Mouse (Mus musculus) heart, adult 11 months (tissue): ENCODE data around the gene Col4a4.

Source experiments
- DNase-seq: peaks from one replicate; pipeline ENCODE4 v3.0.0; 2022

The Col4a4 gene

GRCm38 (mm10) chr1:82577915-82578314 is 8.7 kb downstream of the Col4a4 start:
- peak; percentile 98 for DNase-seq

- peak; percentile 68 for DNase-seq
Measured at GRCm38 (mm10) chr1:82577339-82577738, 9.3 kb downstream of the Col4a4 start.

- DNase-seq = peak; percentile 62
Measured at GRCm38 (mm10) chr1:82576182-82576581, 10.5 kb downstream of the Col4a4 start.

- peak; percentile 91 for DNase-seq
Measured at GRCm38 (mm10) chr1:82575681-82576080, 11.0 kb downstream of the Col4a4 start.

- peak; percentile 67 for DNase-seq
Measured at GRCm38 (mm10) chr1:82571758-82572157, 14.9 kb downstream of the Col4a4 start.

- DNase-seq = peak; percentile 16
Measured at GRCm38 (mm10) chr1:82569405-82569804, 17.2 kb downstream of the Col4a4 start.

GRCm38 (mm10) chr1:82560223-82560622 is 26.4 kb downstream of the Col4a4 start:
- peak; percentile 61 for DNase-seq

GRCm38 (mm10) chr1:82554889-82555288 is 31.8 kb downstream of the Col4a4 start:
- DNase-seq = peak; percentile 90

GRCm38 (mm10) chr1:82554443-82554850 is 32.2 kb downstream of the Col4a4 start:
- peak; percentile 81 for DNase-seq

GRCm38 (mm10) chr1:82545199-82545960 is 41.3 kb downstream of the Col4a4 start:
- DNase-seq = no peak

- no peak for DNase-seq
Measured at GRCm38 (mm10) chr1:82544419-82545185, 42.0 kb downstream of the Col4a4 start.

- DNase-seq = no peak
Measured at GRCm38 (mm10) chr1:82543934-82544333, 42.7 kb downstream of the Col4a4 start.

- DNase-seq = peak; percentile 54
Measured at GRCm38 (mm10) chr1:82540056-82540455, 46.6 kb downstream of the Col4a4 start.

- DNase-seq = peak; percentile 31
Measured at GRCm38 (mm10) chr1:82537848-82538247, 48.8 kb downstream of the Col4a4 start.

- DNase-seq = peak; percentile 31
Measured at GRCm38 (mm10) chr1:82536515-82537174, 50.0 kb downstream of the Col4a4 start.

GRCm38 (mm10) chr1:82527931-82528330 is 58.7 kb downstream of the Col4a4 start:
- no peak for DNase-seq

GRCm38 (mm10) chr1:82491954-82492353 is 94.7 kb downstream of the Col4a4 start:
- no peak for DNase-seq

GRCm38 (mm10) chr1:82486371-82486770 is 100.3 kb downstream of the Col4a4 start:
- no peak for DNase-seq

- no peak for DNase-seq
Measured at GRCm38 (mm10) chr1:82482371-82482770, 104.3 kb downstream of the Col4a4 start.

GRCm38 (mm10) chr1:82479696-82480487 is 106.8 kb downstream of the Col4a4 start:
- DNase-seq = peak; percentile 80

GRCm38 (mm10) chr1:82476746-82477145 is 109.9 kb downstream of the Col4a4 start:
- DNase-seq = peak; percentile 89

GRCm38 (mm10) chr1:82476256-82476655 is 110.4 kb downstream of the Col4a4 start:
- peak; percentile 81 for DNase-seq

GRCm38 (mm10) chr1:82475821-82476220 is 110.8 kb downstream of the Col4a4 start:
- peak; percentile 80 for DNase-seq
